Mouse (Mus musculus) retina, postnatal 1 day (tissue): ENCODE data around the gene Atp7a.

ENCODE experiments used
- DNase-seq: peaks from one replicate; pipeline ENCODE4 v3.0.0-alpha.2; 2012

The Atp7a gene

DNA sequence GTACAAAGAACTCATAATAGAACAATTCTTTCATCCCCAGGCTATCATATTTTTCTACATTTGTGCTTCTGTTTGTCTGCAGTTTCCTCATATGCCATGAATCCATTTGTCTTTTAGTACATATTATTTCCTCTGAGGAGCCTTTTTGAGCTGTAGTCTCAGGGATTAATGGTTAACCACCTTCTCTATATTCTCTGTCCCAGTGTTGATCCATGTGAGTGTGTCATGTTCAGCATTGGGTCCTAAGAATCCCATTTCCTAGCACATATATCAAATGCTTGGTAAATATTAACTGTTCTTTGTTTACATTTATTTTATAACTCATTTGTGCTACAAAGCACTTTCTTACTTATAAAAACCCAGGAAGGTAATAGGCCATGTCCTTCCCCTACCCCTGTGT lies 55.4 kb downstream of the Atp7a start:
- DNase-seq, result no peak

DNA sequence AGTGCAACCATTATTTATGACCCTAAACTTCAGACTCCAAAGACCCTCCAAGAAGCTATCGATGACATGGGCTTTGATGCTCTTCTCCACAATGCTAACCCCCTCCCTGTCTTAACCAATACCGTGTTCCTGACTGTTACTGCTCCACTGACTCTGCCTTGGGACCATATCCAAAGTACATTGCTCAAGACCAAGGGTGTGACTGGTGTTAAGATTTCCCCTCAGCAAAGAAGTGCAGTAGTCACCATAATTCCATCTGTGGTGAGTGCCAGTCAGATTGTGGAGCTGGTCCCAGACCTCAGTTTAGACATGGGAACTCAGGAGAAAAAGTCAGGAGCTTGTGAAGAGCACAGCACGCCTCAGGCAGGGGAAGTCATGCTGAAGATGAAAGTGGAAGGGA lies 58.1 kb downstream of the Atp7a start:
- no peak for DNase-seq

DNA sequence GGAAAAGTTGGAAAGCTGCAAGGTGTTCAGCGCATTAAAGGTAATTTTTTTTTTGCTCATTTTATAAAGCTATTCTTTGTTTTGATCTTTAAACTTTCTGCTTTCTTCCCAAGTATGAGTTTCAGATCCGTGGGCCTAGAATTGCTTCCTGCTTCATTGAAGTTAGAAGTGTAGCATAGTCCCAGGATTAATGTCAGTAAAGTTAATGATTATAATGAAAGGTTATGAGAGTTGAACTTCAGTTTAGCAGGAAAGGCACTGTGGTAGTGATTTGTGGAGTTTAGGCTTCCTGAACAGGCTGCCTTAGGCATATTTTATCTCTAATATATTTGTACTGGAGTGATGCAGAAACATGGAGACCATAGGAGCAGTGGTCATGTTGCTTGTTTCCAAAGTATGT lies 58.5 kb downstream of the Atp7a start:
- no peak for DNase-seq

DNA sequence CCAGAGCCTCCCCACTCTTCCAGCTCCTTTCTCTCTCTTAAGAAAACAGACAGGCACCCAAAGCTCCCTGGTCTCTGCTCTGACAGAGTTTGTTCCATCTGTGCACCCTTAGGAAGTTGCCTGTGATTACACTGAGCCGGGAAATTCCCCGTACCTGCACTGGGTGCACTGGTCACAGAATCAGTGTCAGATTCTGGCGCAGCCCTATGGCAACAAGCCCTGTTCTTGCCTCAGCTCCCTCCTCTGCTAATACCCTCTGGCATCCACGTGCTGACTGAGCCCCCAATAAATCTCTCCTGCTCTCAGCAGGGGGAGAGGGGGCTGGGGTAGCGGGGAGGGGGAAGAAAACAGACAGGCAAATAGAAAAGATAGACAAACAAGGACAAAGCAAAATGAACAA lies 65.9 kb downstream of the Atp7a start:
- DNase-seq, result peak; percentile 7

DNA sequence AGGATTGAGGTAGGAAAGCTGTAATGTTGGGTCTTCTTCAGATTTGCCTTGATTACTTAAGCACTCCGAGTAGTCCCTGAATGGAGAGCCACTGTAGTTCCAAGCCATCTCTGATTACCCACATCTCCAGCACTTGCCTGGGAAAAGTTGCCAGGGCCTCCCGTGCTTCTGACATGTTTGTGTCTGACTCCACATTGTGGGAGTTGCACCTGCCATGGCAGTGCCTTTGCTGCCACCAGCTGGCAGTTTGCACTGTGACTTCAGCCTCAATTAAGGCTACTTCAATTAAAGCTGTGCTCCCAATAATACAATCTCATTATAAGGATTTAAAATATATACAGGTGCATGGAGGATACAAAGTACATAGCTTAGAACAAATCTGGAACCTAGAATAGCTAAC lies 78.4 kb downstream of the Atp7a start:
- DNase-seq, result peak; percentile 46

DNA sequence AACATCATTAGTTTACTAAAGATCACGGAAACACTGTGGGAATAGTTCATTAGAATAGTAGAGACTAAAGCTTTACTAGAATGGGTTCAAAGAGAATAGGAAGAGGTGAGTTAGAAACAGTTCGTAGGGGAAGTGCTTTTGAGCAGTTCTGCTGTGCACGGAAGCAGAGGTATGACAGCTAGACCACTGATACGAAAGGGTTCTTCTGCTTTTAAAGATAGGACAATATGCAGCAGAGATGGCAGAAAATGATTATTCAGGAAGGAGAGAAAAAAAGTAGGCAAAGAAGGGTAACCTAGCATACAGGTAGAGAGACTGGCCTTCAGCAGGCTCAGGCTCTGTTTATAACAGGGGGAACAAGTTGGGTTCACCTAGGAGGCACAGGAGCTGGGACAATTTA lies 86.8 kb downstream of the Atp7a start:
- no peak for DNase-seq

DNA sequence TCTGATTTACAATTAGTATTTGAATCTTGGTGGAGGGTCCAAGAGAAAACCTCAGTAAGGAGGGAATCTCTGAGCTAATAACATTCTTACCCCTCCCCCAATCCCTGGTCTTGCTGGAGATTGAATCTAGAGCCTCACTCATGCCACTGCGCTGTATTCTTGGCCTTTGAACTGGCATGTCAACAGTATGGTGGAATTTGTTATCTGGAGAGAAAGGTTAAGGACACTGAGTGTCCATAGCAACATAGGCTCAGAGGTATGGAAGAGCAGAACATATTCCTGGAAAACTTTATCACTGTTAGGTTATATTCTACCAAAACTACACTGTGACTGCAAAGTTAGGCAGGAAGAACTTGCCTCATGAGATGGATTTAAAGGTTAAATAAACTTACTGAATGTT lies 87.6 kb downstream of the Atp7a start:
- DNase-seq, result no peak

DNA sequence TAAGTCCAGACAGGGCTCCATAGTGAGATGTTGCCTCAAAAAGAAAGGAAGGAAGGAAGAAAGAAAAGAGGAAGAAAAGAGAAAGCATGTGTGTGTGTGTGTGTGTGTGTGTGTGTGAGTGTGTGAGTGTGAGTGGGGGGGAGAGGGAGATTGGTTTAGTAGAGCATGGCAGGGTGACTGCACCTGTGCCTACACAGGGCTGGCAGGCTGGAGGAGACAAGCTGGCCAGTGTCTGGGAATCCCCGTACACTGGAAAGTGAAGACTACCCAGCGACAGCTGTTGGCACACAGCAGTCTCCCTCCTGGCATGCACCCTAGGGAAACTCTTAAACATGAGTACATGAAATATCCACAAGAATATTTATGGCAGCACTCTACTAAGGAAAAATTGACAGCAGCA lies 95.7 kb downstream of the Atp7a start:
- DNase-seq, result no peak

DNA sequence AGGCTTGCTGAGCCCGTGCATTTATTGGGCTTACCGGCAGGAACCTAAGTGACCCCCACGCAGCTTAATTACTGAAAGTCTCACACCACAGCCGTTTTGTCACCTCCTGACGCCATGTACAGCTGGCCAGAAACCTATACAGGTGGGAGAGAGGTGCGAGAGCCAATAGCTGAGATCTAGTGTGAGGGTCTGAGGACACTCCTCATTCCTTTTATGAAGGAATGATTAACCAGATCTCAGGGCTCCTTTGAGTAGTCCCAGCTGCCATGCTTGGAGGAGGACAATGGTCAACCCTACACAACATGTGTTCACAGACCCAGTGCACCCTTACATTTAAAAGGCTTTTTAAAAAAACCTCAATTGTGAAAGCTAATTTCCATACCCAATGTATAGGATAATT lies 101.2 kb downstream of the Atp7a start:
- DNase-seq, result no peak

DNA sequence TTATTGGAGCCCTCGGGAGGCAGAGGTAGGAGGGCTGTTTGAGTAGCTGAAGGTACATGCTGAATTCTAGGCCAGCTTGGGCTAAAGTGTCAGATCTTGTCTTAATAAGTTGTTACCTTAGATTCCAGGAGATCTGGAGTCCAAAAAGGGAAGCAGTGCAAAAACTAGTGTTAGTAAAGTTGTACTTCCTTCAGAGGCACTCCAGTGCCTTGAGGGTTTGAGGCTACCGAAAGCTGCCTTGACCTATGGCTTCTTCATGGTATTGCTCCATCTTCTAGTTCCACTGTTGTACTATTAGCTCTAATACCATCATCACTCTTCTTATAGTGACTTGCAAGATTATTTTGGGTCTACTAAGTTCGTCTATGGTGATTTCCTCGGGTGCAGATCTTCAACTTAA lies 102.8 kb downstream of the Atp7a start:
- DNase-seq, result no peak

DNA sequence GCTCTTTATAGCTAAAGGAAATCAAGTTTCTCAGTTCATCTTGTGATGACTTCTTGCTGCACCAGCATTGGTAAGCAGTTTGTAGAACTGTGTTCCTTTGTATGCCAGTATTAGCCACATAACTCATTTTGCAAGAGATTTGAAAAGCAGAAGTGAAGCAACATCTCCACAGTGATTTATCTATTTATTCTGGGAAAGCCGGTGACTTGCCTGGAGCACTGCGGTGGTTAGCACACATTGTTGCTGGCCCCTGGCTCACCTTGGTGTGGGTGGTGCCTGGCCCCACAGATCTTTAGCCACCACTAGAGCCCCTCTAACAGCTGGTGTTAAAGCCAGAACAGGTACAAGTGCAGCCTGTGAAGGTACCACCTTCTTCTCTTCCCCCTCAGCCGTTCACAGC lies 107.8 kb downstream of the Atp7a start:
- no peak for DNase-seq

DNA sequence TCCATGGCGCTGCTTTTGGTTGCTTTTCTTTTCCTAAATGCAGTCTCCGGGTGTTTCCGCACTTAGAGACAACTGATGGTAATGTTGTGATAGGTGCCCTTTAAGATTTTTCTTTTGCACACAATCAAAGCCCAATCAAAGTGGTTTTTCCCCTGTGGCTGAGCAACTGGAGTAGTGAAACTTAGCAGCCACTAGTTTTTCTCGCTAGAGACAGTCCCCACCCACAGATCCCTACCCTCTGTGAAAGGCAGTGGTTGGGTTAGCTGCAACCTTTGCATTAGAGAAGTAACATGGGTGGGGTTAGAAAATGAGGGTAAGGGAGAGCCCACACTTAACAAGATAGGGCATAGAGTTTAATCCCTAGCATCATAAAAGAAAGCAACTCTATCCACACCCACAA lies 108.4 kb downstream of the Atp7a start:
- DNase-seq, result no peak

DNA sequence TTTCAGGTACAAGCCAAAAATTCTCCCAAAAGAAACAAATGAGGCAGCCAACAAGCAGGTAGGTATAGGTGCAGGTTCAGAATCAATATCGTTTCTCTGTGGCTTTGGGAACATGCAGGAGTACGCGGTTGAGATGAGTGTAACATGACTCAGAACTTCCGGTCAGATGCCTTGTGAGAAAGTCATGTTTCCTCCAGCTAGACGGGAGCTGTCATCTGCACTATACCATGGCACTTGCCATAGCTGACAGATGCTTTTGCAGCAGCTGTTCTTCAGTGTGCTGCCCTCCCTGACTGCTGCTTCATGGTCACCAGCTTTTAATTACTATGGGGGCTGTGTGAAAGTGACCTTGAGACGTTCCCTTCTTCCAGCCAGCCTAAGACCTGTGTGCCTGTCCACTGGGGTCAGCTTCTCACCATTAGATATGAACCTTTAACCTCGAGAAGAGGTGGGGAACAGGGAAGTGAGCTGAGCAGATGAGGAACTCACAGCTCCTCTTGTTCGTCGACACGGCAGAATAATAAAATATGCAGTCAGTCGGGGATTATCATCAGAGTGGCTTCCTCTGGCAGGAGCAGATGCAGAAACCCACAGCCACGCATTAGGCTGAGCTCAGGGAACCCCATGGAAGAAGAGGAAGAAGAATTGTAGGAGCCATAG lies 109.0 kb downstream of the Atp7a start:
- DNase-seq, result peak; percentile 0

DNA sequence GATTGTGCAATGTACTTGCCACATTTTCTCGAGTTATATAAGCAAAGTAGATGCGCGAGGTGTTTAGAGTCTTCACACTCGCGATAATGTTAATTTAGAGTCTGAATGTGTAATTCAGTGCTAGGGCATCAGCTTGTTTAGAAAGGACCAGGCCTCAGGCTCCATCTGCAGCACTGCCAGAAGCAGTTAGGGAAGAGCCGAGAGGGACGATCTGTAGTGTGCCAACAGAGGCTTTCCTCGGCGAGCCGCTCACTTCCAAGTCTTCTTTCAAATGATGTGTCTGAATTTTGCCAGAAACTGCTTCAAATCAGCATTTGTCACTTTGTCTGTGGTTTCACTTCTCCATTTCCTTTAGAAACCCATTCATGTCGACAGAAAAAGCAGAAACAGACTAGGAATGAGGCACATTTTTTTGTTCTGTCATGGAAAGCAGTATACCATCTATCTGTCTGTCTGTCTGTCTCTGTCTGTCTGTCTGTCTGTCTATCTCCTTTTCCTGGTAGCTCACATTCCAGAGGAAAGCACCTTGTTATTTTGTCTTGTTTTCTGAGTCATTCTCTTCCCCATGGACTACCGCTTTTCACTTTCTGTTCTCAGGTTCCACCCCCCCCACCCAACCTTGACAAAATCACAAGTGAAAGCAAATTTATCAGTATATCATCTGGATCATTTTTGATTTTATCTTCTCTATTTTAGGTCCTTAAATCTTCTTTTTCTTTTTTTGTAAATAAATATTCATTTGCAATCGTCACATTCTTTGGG lies 112.4 kb downstream of the Atp7a start:
- no peak for DNase-seq

DNA sequence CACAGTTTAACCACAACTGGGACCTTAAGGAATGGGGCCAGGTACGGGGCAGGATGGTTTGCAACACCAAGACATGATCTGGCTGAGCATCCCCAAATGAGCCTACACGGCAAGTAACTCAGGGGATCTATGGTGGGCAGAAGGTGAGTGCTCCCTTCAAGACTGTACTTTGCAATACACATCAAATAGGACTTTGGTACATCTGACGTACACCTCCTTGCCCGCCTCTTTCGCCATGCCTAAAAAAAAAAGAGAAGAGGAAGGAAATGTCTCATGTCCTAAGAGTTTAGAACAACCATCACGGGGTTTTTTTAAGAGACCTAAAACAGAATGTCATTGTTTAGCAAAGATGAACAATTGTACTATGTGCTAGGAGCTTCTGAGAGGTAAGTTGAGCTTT lies 115.9 kb downstream of the Atp7a start, which contains the start of gene Tlr13:
Gene Tlr13 (plus strand): TSS at position 269 of the 400 bp plus-strand sequence.
- DNase-seq, result no peak

DNA sequence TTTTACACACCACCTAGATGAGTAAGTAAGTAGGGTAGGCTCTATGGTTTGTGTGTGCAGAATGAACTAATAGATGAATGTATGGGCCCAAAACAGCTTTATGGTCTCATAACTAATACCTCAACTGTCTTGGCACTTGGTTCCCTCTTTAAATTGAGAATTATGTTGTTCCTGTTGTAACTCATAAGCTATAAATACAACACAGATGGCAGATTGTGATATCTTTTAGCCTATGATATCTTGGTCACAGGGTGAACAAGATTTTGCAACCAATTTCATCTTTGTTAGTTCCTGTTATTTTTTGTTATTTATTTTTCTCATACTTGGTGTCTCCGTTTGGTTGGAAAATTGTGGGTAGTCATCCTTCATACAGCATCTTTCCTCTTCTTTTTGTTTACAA lies 121.1 kb downstream of the Atp7a start:
- no peak for DNase-seq

DNA sequence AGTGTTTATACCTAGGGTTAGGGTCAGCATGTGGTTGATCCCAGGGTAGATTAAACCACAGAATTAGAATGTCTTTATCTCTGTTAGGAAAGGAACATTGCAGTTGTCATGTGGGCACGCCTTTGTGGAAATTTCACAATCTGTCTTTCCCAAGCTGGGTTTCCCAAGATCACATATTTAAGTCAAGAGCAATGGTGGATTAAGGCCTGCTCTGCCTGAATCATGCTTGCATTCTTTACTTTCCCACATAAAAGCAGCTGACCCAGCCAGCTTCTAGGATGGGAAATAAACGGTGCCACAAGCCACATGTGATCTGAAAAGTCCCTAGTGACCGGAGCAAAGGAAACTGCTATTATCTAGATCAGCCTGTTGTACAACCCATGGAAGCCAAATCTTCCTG lies 122.4 kb downstream of the Atp7a start:
- DNase-seq, result no peak

DNA sequence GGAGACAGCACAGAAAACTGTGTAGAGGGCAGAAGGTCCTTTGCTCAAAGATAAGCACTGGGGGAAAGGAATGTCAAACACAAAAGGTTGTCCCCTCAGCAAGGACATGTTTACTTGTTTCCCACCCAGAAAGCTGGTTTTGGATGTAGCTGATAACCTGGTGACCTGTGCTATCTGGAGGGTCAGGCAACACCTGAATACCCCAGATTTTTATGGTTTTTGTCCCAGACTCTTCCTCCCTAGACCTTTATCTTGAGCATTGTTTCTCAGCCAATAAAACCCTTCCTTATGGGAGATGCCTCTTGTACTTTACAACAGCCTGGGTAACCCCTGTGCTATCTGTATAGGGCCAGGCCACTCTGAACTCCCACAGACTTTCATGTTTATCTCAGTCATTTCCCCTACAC lies 127.1 kb downstream of the Atp7a start:
- no peak for DNase-seq

DNA sequence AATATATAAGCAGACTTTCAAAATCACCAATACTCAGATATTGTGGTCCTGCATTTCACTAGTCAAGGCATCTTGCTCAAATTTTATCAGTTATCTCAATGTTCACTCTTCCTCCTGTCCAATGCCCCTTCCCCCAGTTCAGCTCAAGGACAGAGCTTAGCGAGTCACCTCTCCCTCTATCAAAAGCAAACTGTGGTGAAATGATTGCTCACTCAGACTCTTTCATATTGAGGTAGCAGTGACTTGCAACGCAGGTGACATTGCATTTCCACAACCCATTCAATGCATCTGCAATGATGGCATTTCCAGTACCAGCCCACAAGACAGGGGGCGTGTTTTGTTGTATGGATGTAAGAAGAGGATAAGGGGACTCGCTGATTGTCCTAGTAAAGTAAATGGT lies 128.8 kb downstream of the Atp7a start:
- DNase-seq, result no peak

DNA sequence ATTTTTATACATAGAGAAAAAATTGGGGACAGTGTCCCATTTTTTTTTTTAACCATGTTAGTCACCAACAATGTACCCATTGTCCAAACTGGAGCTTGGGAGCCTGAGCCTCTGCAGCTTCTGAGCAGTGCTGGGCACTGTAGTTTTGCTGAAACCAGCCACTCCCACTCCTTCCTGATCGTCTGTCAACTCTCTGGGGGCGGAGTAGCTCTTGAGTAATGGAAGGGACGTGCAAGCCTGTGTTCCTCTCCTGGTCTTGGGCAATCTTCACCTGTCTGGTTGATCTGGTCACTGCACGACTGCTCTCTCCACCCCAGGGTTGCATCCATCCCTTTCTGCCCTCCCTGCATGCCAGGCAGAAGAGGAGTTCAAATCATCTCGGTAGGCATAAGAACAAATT lies 136.9 kb downstream of the Atp7a start:
- DNase-seq, result no peak

DNA sequence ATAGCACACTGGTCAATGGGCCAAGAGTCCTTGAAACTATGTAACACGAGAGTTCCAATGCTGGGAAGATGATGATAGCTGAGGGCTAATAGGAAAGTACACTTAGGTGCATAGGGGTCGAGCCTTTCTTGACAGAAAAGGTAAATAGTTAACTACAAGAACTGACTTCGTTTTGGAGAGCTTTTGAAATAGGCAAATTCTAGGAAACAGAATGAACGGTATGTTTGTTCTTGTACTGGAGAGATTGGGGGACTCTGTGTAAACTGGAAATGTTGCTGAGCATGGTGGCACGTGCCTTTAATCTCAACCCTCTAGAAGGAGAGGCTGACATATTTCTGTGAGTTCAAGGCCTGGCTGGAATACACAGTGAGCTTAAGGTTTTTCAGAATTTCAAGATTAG lies 137.5 kb downstream of the Atp7a start:
- DNase-seq, result no peak

DNA sequence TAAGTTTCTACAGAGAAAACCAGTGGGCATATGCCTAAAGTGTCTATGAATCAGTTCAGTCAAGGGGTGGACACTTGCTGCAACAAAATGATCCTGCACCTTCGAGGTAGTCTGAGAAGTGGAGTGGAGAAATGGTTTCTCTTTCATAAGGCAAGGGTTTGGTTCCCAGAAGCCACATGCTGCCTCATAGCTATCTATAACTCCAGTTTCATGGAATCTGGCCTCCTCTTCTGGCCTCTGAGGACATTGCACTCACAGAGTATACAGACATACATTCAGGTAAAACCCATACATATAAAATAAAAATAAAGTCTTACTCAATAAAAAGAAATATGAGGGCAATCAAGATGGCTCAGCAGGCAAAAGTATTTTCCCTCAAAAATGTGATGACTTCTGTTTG lies 138.0 kb downstream of the Atp7a start:
- DNase-seq, result no peak

DNA sequence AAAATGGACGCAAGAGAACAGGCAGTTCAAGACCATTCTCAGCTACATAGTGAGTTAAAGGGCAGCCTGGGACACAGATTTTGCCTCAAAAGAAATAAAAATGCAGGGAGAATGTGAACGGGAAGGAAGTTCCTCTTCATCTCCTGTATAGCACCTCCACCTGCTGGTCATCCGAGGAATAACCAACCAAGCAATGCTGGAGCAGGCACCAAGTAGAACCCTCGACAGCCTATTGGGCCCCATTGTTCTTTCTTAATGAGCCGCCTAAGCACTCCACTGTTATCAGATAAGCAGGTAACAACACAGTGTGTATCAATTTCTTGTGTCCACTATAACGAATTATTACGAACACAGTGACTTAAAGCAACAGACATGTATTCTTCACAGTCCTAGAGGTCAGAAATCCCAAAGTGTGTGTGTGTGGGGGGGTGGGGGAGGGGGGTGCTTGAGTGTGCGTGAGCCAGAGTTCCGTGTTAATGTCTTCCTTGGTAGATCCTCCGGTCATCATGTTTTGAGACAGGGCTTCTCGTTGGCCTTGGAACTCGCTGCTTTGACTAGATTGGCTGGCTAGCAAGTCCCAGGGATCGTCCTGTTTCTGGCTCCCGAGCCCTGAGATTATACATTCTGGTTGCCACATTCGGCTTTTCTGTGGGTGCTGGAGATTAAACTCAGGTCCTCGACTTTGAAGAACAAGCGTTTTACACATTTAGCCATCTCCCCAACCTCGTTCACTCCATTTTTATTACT lies 144.2 kb downstream of the Atp7a start:
- peak; percentile 89 for DNase-seq

DNA sequence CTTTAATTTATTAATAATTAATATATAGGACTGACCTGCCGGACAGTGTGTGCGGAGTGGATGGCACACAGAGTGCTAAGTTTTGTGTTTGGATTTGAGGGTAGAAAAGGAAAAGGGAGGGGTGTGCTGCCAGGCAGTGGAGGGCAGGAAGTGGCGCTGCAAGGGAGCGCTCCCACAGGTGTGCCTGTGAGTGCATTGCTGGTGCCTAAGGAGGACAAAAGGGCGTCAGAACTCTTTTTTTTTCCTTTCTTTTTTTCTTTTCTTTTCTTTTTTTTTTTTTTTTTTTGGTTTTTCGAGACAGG lies 144.7 kb downstream of the Atp7a start:
- no peak for DNase-seq
